Mouse (Mus musculus) C2C12 (cell line): ENCODE measurements around the gene Gtf3c4. TPM values are rescaled to one million over a fixed set of nuclear protein-coding genes. Genes with fewer than 3 reads are reported as not detected.

Experiments used
- H3K27me3 ChIP-seq: one replicate; pipeline ENCODE4 v1.6.1; 2011; ENCODE audit not compliant: control insufficient read depth, insufficient read depth, insufficient read length
- H3K36me3 ChIP-seq: one replicate; pipeline ENCODE4 v1.6.1; 2011; ENCODE audit not compliant: control insufficient read depth, insufficient read depth
- H3K4me3 ChIP-seq: one replicate; pipeline ENCODE4 v1.5.1; 2011; ENCODE audit warnings: mild to moderate bottlenecking, control low read depth; ENCODE audit not compliant: poor library complexity, insufficient read depth, severe bottlenecking
- H3K79me2 ChIP-seq: one replicate; pipeline ENCODE4 v1.6.1; 2011; ENCODE audit not compliant: control insufficient read depth, insufficient read depth
- H3K79me3 ChIP-seq: one replicate; pipeline ENCODE4 v1.6.1; 2011; ENCODE audit warnings: low read depth, control low read depth
- H3ac ChIP-seq: one replicate; pipeline ENCODE3; 2011; ENCODE audit warnings: low read depth; ENCODE audit not compliant: control insufficient read depth, insufficient read length
- CEBPB ChIP-seq: IDR thresholded peaks from one replicate; pipeline ENCODE4 v1.6.1; 2011; ENCODE audit warnings: low read depth, mild to moderate bottlenecking, control low read depth, moderate library complexity
- CTCF ChIP-seq: IDR thresholded peaks from one replicate; pipeline ENCODE4 v1.5.1; 2011; ENCODE audit not compliant: control insufficient read depth, insufficient read depth, insufficient read length
- FOSL1 ChIP-seq: IDR thresholded peaks from one replicate; pipeline ENCODE4 v1.8.0; 2011; ENCODE audit warnings: mild to moderate bottlenecking, low read length; ENCODE audit not compliant: poor library complexity, insufficient read depth, severe bottlenecking
- MAX ChIP-seq: IDR thresholded peaks from one replicate; pipeline ENCODE4 v1.6.1; 2011; ENCODE audit warnings: mild to moderate bottlenecking, control low read depth
- MYOD1 ChIP-seq: IDR thresholded peaks from one replicate; pipeline ENCODE4 v1.6.1; 2011; ENCODE audit warnings: low read depth; ENCODE audit not compliant: control insufficient read depth, insufficient read length
- MYOG ChIP-seq: IDR thresholded peaks from one replicate; pipeline ENCODE4 v1.6.1; 2011; ENCODE audit not compliant: control insufficient read depth, insufficient read length; ENCODE audit errors: extremely low read depth
- USF1 ChIP-seq: IDR thresholded peaks from one replicate; pipeline ENCODE4 v1.6.1; 2011; ENCODE audit warnings: low read depth, mild to moderate bottlenecking, control low read depth, moderate library complexity
- long read RNA-seq, 2 experiments: library from polyadenylated mRNA; unstranded; transcript quantifications; one replicate each; pipeline ENCODE4 v2.0.0; 2019 to 2020
- polyA plus RNA-seq: library from polyadenylated mRNA; unstranded; fragments of >200 nt; fragmentation: generic; extraction: Trizol; gene quantifications from one replicate; pipeline ENCODE4 v1.2.1, GENCODE M21; 2012; ENCODE audit warnings: missing spikeins

Gene Gtf3c4
- polyA plus RNA-seq, result 20.5 TPM
- long read RNA-seq, experiment 1, full-length matches to known transcripts, result 3 of 11 reads
- long read RNA-seq, experiment 1, partial matches to known transcripts, result 2 of 11 reads
- long read RNA-seq, experiment 1, other reads (novel, unspliced or antisense), result 6 of 11 reads
- long read RNA-seq, experiment 2, full-length matches to known transcripts, result 68 of 105 reads
- long read RNA-seq, experiment 2, partial matches to known transcripts, result 12 of 105 reads
- long read RNA-seq, experiment 2, other reads (novel, unspliced or antisense), result 25 of 105 reads

GRCm38 (mm10) chr2:28840222-28840951 is at the start of gene Gtf3c4, which contains the start of gene Ddx31:
Gtf3c4 (minus strand) TSS chr2:28840360.
Ddx31 (plus strand) TSS chr2:28840406.
- peaks cover 83% of the 10 kb centered on the region for H3K79me3 ChIP-seq
- peaks cover 100% of the 10 kb centered on the region for H3K79me2 ChIP-seq
- H3K27me3 ChIP-seq, result no peaks in the 10 kb centered on the region
- peak within 1 kb of the TSS; percentile 97 for H3K4me3 ChIP-seq
- H3K36me3 ChIP-seq, result peaks cover 20% of the 10 kb centered on the region
- peak within 1 kb of the TSS; percentile 86 for H3ac ChIP-seq
- no peak for TF ChIP-seq MYOD1
- TF ChIP-seq MAX, result peak; percentile 100
- TF ChIP-seq MYOG, result no peak

GRCm38 (mm10) chr2:28884914-28885313 is 44.8 kb upstream of the Gtf3c4 start:
- no peak overlapping the region for H3ac ChIP-seq
- no peak for TF ChIP-seq FOSL1
- no peak for TF ChIP-seq MYOD1
- H3K79me3 ChIP-seq, result no peaks in the 10 kb centered on the region
- peaks cover 85% of the 10 kb centered on the region for H3K36me3 ChIP-seq
- H3K4me3 ChIP-seq, result no peak overlapping the region
- no peaks in the 10 kb centered on the region for H3K79me2 ChIP-seq
- no peaks in the 10 kb centered on the region for H3K27me3 ChIP-seq

GRCm38 (mm10) chr2:28882826-28883485 is 42.8 kb upstream of the Gtf3c4 start:
- H3K4me3 ChIP-seq, result no peak overlapping the region
- no peak overlapping the region for H3ac ChIP-seq
- no peaks in the 10 kb centered on the region for H3K27me3 ChIP-seq
- peak; percentile 77 for TF ChIP-seq MYOD1
- TF ChIP-seq MAX, result no peak
- peaks cover 82% of the 10 kb centered on the region for H3K36me3 ChIP-seq
- no peaks in the 10 kb centered on the region for H3K79me3 ChIP-seq
- no peaks in the 10 kb centered on the region for H3K79me2 ChIP-seq

- Histone ChIP-seq H3K79me3 (no peaks in the 10 kb centered on the region), H3K79me2 (no peaks in the 10 kb centered on the region), H3K36me3 (peaks cover 83% of the 10 kb centered on the region), H3K4me3 (no peak overlapping the region), H3K27me3 (no peaks in the 10 kb centered on the region), H3ac (no peak overlapping the region)
- TF ChIP-seq MAX (no peak), MYOD1 (no peak), CEBPB (no peak), FOSL1 (no peak), CTCF (no peak), MYOG (no peak), USF1 (no peak)
Measured at GRCm38 (mm10) chr2:28882047-28882446, 41.9 kb upstream of the Gtf3c4 start.

- no peak overlapping the region for H3K4me3 ChIP-seq
- H3K79me2 ChIP-seq, result no peaks in the 10 kb centered on the region
- H3K79me3 ChIP-seq, result no peaks in the 10 kb centered on the region
- TF ChIP-seq MYOD1 (no peak), USF1 (no peak), CEBPB (no peak), MAX (no peak), FOSL1 (no peak), CTCF (no peak), MYOG (no peak)
- H3K36me3 ChIP-seq, result peaks cover 83% of the 10 kb centered on the region
- H3K27me3 ChIP-seq, result no peaks in the 10 kb centered on the region
- H3ac ChIP-seq, result no peak overlapping the region
Measured at GRCm38 (mm10) chr2:28881275-28881674, 41.1 kb upstream of the Gtf3c4 start.

GRCm38 (mm10) chr2:28875554-28875953 is 35.4 kb upstream of the Gtf3c4 start:
- Histone ChIP-seq H3ac (no peak overlapping the region), H3K79me2 (no peaks in the 10 kb centered on the region), H3K36me3 (peaks cover 78% of the 10 kb centered on the region), H3K27me3 (no peaks in the 10 kb centered on the region), H3K4me3 (no peak overlapping the region), H3K79me3 (no peaks in the 10 kb centered on the region)
- no peak for TF ChIP-seq MYOG
- no peak for TF ChIP-seq MAX
